Mouse (Mus musculus): ENCODE results near the gene Slc2a13.

DNA sequence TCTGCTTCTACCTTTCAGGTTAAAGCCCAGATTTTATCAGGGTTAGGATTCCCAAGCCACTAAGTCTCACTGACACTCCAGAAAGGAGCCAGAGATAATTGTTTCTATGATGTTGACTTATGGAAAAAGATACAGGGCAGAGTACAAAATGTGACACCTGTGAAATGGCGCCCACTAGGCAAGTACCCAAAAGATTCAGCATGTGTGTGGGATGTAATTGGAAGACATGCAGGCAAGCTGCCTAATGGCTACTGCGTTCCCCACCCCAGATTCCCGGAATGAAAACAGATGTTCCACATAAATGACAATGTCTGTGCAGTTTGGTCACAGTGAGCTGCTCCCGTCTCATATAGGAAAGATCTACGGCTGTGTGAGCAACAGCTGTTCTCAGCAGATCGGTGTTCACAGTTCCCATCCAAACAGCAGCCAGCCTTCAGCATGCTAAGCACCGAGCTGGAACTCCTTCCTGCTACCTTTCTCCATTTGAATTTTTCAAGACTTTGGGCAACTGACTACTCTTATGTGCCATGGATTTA, 201.1 kb downstream of the Slc2a13 start:
- TF ChIP-seq CTCF (IDR thresholded peaks at IDR 0.05; ENCODE audit: borderline replicate concordance, extremely low read depth, insufficient read depth, insufficient read length) (no peak), POLR2A (IDR thresholded peaks at IDR 0.05; ENCODE audit: borderline replicate concordance, extremely low read depth, insufficient read depth, insufficient read length, poor library complexity, severe bottlenecking) (no peak)

Data from brain, embryonic 14.5 days (tissue).